Mouse (Mus musculus): Measurements from ENCODE around the gene Pnma5.
"Not testable (repeated sequence)": the region's sequence is repeated elsewhere in the genome, so short reads cannot be mapped to it uniquely, and the experiment has no call there.

DNA sequence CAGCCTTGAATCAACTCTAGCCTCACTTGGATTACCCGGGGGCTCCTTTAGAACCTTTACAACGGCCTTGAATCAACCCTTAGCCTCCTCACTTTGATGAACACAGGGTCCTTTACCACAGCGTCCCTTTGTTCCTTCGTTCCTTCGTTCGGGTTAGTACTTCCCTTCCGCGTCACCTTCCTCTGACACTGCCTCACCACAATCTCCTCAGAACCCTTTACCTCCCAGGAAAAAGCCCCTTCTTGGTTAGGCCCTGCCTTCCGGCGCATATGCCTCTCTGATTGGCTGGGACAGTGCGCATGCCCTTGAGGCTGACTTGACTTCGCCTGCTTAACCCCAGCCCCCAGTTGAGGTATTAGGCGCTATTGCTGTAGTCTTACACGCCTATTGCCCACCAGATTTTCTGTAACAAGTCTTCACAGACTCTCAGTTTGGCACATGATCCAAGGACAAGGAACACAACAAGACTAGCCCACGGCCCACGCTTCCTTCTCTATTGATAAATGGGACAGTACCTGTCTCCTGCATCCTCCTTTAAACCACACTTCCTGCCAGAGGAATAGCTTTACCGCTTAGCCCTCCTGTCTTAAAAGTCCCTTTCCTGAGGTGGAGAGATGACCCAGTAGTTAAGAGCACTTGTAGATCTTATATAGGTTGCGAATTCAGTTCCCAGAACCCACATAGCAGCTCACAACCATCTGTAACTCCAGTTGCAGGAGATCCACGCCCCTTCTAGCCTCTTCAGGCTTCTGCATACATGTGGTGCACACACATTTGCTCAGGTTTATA lies 45.6 kb upstream of the Pnma5 start, which contains the start of gene Xlr4a:
- TF ChIP-seq CTCF (IDR thresholded peaks at IDR 0.05; ENCODE audit: borderline replicate concordance, extremely low read depth, insufficient read depth, insufficient read length); POLR2A (IDR thresholded peaks at IDR 0.05; ENCODE audit: borderline replicate concordance, extremely low read depth, insufficient read depth, insufficient read length, poor library complexity, severe bottlenecking): not testable (repeated sequence)
